In genomic region chr19:56601901-56602347, GRCm38 (mm10) we compare ENCODE assay signal across 8 mouse cellular contexts. TPM values are rescaled to one million over a fixed set of nuclear protein-coding genes. Genes with fewer than 3 reads are reported as not detected.
DNase-seq lines count a peak whose midpoint lies in the region; ATAC-seq lines count a peak whose summit lies in the region.
"Had no signal": no experiment of that assay in that cellular context is flagged by ENCODE, and none has a peak within 500 bp of the region (broad histone marks: within the 10 kb centered on the region; RNA-seq: fewer than 3 reads in every experiment).

No protein-coding gene starts in this region.

- peak; percentile 78 for ATAC-seq in liver, embryonic 13.5 days (ENCODE audit: low read depth)
- ATAC-seq in megakaryocyte, adult 5-6 weeks (ENCODE audit: poor library complexity, severe bottlenecking): no peak

- no peak overlapping the region for H3K4me3 ChIP-seq in liver, embryonic 13.5 days (replicated peaks)

- no peaks in the 10 kb centered on the region for H3K9me3 ChIP-seq in liver, embryonic 13.5 days (replicated peaks)

- H3K4me2 ChIP-seq in liver, embryonic 13.5 days: no peak overlapping the region

- WGBS in liver, embryonic 13.5 days (ENCODE audit: insufficient replicate concordance): 74% methylated on average over 15 of the region's 15 CpGs

- H3K27me3 ChIP-seq in liver, embryonic 13.5 days: no peaks in the 10 kb centered on the region

- H3K4me1 ChIP-seq in liver, embryonic 13.5 days (replicated peaks): peaks cover 14% of the 10 kb centered on the region

- peaks cover 23% of the 10 kb centered on the region for H3K36me3 ChIP-seq in liver, embryonic 13.5 days

- DNase-seq in urinary bladder, postnatal 25 days (ENCODE audit: low spot score): peak; percentile 8
- DNase-seq in urinary bladder, adult 2 months (ENCODE audit: low spot score): no peak
- peak; percentile 76 for DNase-seq in kidney, adult 18-20 months
- no peak for DNase-seq in liver, embryonic 13.5 days
- DNase-seq in cerebellum, adult 8-10 months: no peak
- DNase-seq in left cerebral cortex, adult 11 months (ENCODE audit: low spot score): no peak
- DNase-seq: thymus, postnatal 4 days had no signal

- H3K9ac ChIP-seq in liver, embryonic 13.5 days: no peak overlapping the region

- H3K27ac ChIP-seq in liver, embryonic 13.5 days: peak overlapping the region; percentile 53

RNA-seq across cellular contexts. Expression of gene Nhlrc2, which starts 53.9 kb away (rescaled TPM):
- 12.1 and 12.7 TPM in 2 replicates for polyA plus RNA-seq in urinary bladder, adult 2 months (2012; rRNA removed)
- 7.7 and 8.2 TPM in 2 replicates for polyA plus RNA-seq in liver, embryonic 13.5 days (2015; fragmentation: Nextera tagmentation; extraction: Ambion mirVana)
- 12.8 and 14.7 TPM in 2 replicates for total RNA-seq in megakaryocyte, adult 5-6 weeks (2015)
- total RNA-seq in megakaryocyte, adult 5-6 weeks (2017): 16.3 and 16.4 TPM in 2 replicates

RNA-seq across cellular contexts. Expression of gene Dclre1a, which starts 53.9 kb away (rescaled TPM):
- polyA plus RNA-seq in urinary bladder, adult 2 months (2012; rRNA removed): 8.6 and 9.5 TPM in 2 replicates
- polyA plus RNA-seq in liver, embryonic 13.5 days (2015; fragmentation: Nextera tagmentation; extraction: Ambion mirVana): 19.2 and 21.5 TPM in 2 replicates
- total RNA-seq in megakaryocyte, adult 5-6 weeks (2015): 22.6 and 27.1 TPM in 2 replicates
- 17.4 and 22.7 TPM in 2 replicates for total RNA-seq in megakaryocyte, adult 5-6 weeks (2017)

Comparison
In these comparisons a context has a peak if more than half of its experiments do, and no peak if none do; other contexts are left out.
1. DNase-seq: peak in urinary bladder, postnatal 25 days (single experiment) and kidney, adult 18-20 months (single experiment); none in urinary bladder, adult 2 months (single experiment), liver, embryonic 13.5 days (single experiment), cerebellum, adult 8-10 months (single experiment) and left cerebral cortex, adult 11 months (single experiment).